Mouse (Mus musculus) spleen, adult 2 months (tissue): ENCODE measurements around the gene Rnf19b. TPM values are rescaled to one million over a fixed set of nuclear protein-coding genes. Genes with fewer than 3 reads are reported as not detected.

ENCODE experiments used
- DNase-seq, 2 experiments: peaks; one replicate each; pipeline versions ENCODE4 v3.0.0 to v3.0.0-alpha.2; 2012 to 2021; ENCODE audit warnings: low spot score in 2 of 2, low read depth in 1 of 2
- H3K27ac ChIP-seq: fragments of 200-500 bp; 2 replicates; pipeline ENCODE4 v1.5.1; 2012; ENCODE audit warnings: low read length, inconsistent platforms; ENCODE audit not compliant: insufficient read depth
- H3K27me3 ChIP-seq: fragments of 200-500 bp; 2 replicates; pipeline ENCODE4 v1.6.1; 2012; ENCODE audit warnings: mild to moderate bottlenecking, moderate library complexity, low read length, inconsistent platforms; ENCODE audit not compliant: control insufficient read depth, insufficient read depth
- H3K36me3 ChIP-seq: fragments of 200-500 bp; 2 replicates; pipeline ENCODE4 v1.6.1; 2012; ENCODE audit warnings: mild to moderate bottlenecking, low read length, inconsistent platforms; ENCODE audit not compliant: control insufficient read depth, insufficient read depth
- H3K4me1 ChIP-seq: fragments of 200-500 bp; 2 replicates; pipeline ENCODE4 v1.6.1; 2011; ENCODE audit warnings: inconsistent platforms; ENCODE audit not compliant: control insufficient read depth, insufficient read depth, insufficient read length
- H3K4me3 ChIP-seq: fragments of 200-500 bp; 2 replicates; pipeline ENCODE4 v1.5.1; 2011; ENCODE audit warnings: mild to moderate bottlenecking, inconsistent platforms; ENCODE audit not compliant: insufficient read depth, insufficient read length; ENCODE audit errors: extremely low read depth
- CTCF ChIP-seq: fragments of 200-500 bp; IDR thresholded peaks from 2 replicates; pipeline ENCODE4 v1.5.1; 2011; ENCODE audit warnings: mild to moderate bottlenecking, inconsistent platforms; ENCODE audit not compliant: insufficient read depth, insufficient read length, insufficient replicate concordance; ENCODE audit errors: extremely low read depth
- POLR2A ChIP-seq: fragments of 200-500 bp; IDR thresholded peaks from 2 replicates; pipeline ENCODE4 v1.6.1; 2011; ENCODE audit warnings: low read depth, low read length, inconsistent platforms
- WGBS: fragments of 180-500 bp; shearing (Covaris S2); methylation state at CpG from one replicate; pipeline ENCODE4 v1.1.7; 2018; 5-methylcytosine and 5-hydroxymethylcytosine counted together
- polyA plus RNA-seq: library from polyadenylated mRNA; depleted of rRNA; stranded (reverse); fragments of >200 nt; gene quantifications from 2 replicates; pipeline ENCODE4 v1.2.3, GENCODE M21; 2012

Rnf19b gene
- polyA plus RNA-seq, 1 experiment: 109 TPM

- no peak for DNase-seq
- 54% methylated on average over 10 of the region's 10 CpGs for WGBS
Observed at GRCm38 (mm10) chr4:129107348-129107899, 49.4 kb downstream of the Rnf19b start.

GRCm38 (mm10) chr4:129108624-129109023 lies 50.6 kb downstream of the Rnf19b start:
- Histone ChIP-seq H3K27me3 (no peaks in the 10 kb centered on the region), H3K36me3 (no peaks in the 10 kb centered on the region), H3K27ac (no peak overlapping the region), H3K4me3 (no peak overlapping the region), H3K4me1 (no peaks in the 10 kb centered on the region; the same call in 1 of the 2 replicates)
- 86% methylated on average over 7 of the region's 7 CpGs for WGBS
- no peak for TF ChIP-seq POLR2A
- no peak for TF ChIP-seq CTCF
- DNase-seq: no peak

More at GRCm38 (mm10) chr4:129107348-129107899, 49.4 kb downstream of the Rnf19b start:
- Histone ChIP-seq H3K4me3 (no peak overlapping the region), H3K36me3 (no peaks in the 10 kb centered on the region), H3K27ac (no peak overlapping the region), H3K27me3 (no peaks in the 10 kb centered on the region), H3K4me1 (no peaks in the 10 kb centered on the region; the same call in 1 of the 2 replicates)
- TF ChIP-seq CTCF: no peak
- no peak for TF ChIP-seq POLR2A

GRCm38 (mm10) chr4:129110804-129111203 lies 52.7 kb downstream of the Rnf19b start:
- TF ChIP-seq CTCF (no peak), POLR2A (no peak)
- Histone ChIP-seq H3K4me1 (no peaks in the 10 kb centered on the region), H3K36me3 (no peaks in the 10 kb centered on the region), H3K27ac (no peak overlapping the region), H3K27me3 (no peaks in the 10 kb centered on the region), H3K4me3 (no peak overlapping the region)
- 86% methylated on average over 6 of the region's 6 CpGs for WGBS
- no peak for DNase-seq

- H3K4me3 ChIP-seq: no peak overlapping the region
- DNase-seq: no peak
- H3K27me3 ChIP-seq: no peaks in the 10 kb centered on the region
- no peaks in the 10 kb centered on the region for H3K4me1 ChIP-seq
- no peaks in the 10 kb centered on the region for H3K36me3 ChIP-seq
- TF ChIP-seq CTCF (no peak), POLR2A (no peak)
- 63% methylated on average over 11 of the region's 11 CpGs for WGBS
- H3K27ac ChIP-seq: no peak overlapping the region
Observed at GRCm38 (mm10) chr4:129111350-129111749, 53.3 kb downstream of the Rnf19b start.

GRCm38 (mm10) chr4:129112231-129112630 lies 54.2 kb downstream of the Rnf19b start:
- H3K36me3 ChIP-seq: no peaks in the 10 kb centered on the region
- H3K27ac ChIP-seq: no peak overlapping the region
- TF ChIP-seq POLR2A: no peak
- 79% methylated on average over 13 of the region's 13 CpGs for WGBS
- H3K4me3 ChIP-seq: no peak overlapping the region
- H3K4me1 ChIP-seq: no peaks in the 10 kb centered on the region
- DNase-seq: no peak
- H3K27me3 ChIP-seq: no peaks in the 10 kb centered on the region

- Histone ChIP-seq H3K36me3 (no peaks in the 10 kb centered on the region), H3K4me1 (no peaks in the 10 kb centered on the region), H3K27ac (no peak overlapping the region), H3K4me3 (no peak overlapping the region), H3K27me3 (no peaks in the 10 kb centered on the region)
- peak; percentile 46; the same call in 1 of the 2 replicates for TF ChIP-seq CTCF
- no peak for TF ChIP-seq POLR2A
- 32% methylated on average over 28 of the region's 28 CpGs for WGBS
- DNase-seq: no peak
Observed at GRCm38 (mm10) chr4:129113083-129113988, 55.3 kb downstream of the Rnf19b start.

GRCm38 (mm10) chr4:129116703-129117102 lies 58.6 kb downstream of the Rnf19b start:
- no peak for TF ChIP-seq CTCF
- no peak for TF ChIP-seq POLR2A
- H3K27me3 ChIP-seq: peaks cover 11% of the 10 kb centered on the region
- 94% methylated on average over 8 of the region's 8 CpGs for WGBS

More at GRCm38 (mm10) chr4:129116703-129117102, 58.6 kb downstream of the Rnf19b start:
- H3K4me1 ChIP-seq: no peaks in the 10 kb centered on the region; the same call in 1 of the 2 replicates
- no peak overlapping the region for H3K4me3 ChIP-seq
- no peak for DNase-seq
- no peak overlapping the region for H3K27ac ChIP-seq
- H3K36me3 ChIP-seq: no peaks in the 10 kb centered on the region
